ENCODE assay signal across 12 mouse cellular contexts in the genomic region with DNA sequence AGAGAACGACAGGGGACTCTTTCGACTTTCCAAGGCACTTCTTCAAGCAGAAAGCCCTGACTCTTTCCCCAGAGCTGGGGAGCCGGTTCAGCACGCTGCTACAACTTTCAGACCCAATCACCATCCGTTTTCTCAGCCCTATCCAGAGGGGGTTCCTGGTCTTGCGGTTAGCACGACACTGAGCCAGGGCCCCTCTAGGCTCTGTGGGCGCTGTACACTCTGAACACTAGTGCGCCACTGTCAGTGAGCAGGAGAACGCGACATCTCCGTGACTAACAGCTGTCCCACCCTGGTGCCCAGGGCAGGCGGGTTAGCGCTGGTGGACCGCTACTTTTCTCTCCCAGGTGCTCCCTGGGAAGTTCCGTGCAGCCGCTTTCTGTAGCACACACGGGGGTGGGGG. TPM values are rescaled to one million over a fixed set of nuclear protein-coding genes. Genes with fewer than 3 reads are reported as not detected.
DNase-seq lines count a peak whose midpoint lies in the region; ATAC-seq and TF ChIP-seq lines count a peak whose summit lies in the region.
"Had no signal": no experiment of that assay in that cellular context is flagged by ENCODE, and none has a peak within 500 bp of the region (broad histone marks: within the 10 kb centered on the region; RNA-seq: fewer than 3 reads in every experiment).

No protein-coding gene starts in this region.

- no peak for TF ChIP-seq POLR2A in bone marrow macrophage, adult 2 months (IDR thresholded peaks at IDR 0.05; ENCODE audit: borderline replicate concordance, low read depth, low read length)

- ATAC-seq in hindbrain, embryonic 16.5 days = no peak
- no peak for ATAC-seq in limb, embryonic 12.5 days (ENCODE audit: insufficient number of reproducible peaks, insufficient read depth, low FRiP score, low TSS enrichment, low read depth)
- no peak for ATAC-seq in kidney, embryonic 14.5 days (ENCODE audit: low FRiP score, low TSS enrichment)
- ATAC-seq: intestine, embryonic 16.5 days had no signal

- no peak for TF ChIP-seq CTCF in bone marrow macrophage, adult 2 months (IDR thresholded peaks at IDR 0.05; ENCODE audit: low read depth, low read length)

- peaks cover 20% of the 10 kb centered on the region for H3K4me1 ChIP-seq in hindbrain, embryonic 10.5 days (replicated peaks)
- peaks cover 2% of the 10 kb centered on the region for H3K4me1 ChIP-seq in hindbrain, embryonic 16.5 days (ENCODE audit: control insufficient read depth, insufficient read depth, low read depth, low read length)
- 0 out of 2 replicates have a peak, but pooled peaks cover 2% of the 10 kb centered on the region for H3K4me1 ChIP-seq in bone marrow macrophage, adult 2 months (ENCODE audit: control insufficient read depth, insufficient read depth, low read length)
- H3K4me1 ChIP-seq in limb, embryonic 12.5 days (replicated peaks) = peaks cover 16% of the 10 kb centered on the region
- H3K4me1 ChIP-seq in kidney, embryonic 14.5 days (ENCODE audit: control insufficient read depth, insufficient read depth, low read length) = no peaks in the 10 kb centered on the region

- no peak overlapping the region for H3K9ac ChIP-seq in hindbrain, embryonic 16.5 days (ENCODE audit: low read depth, low read length)
- H3K9ac ChIP-seq in limb, embryonic 12.5 days (replicated peaks) = no peak overlapping the region; the same call in 1 of the 2 replicates
- H3K9ac ChIP-seq in kidney, embryonic 14.5 days (ENCODE audit: low read depth, low read length) = no peak overlapping the region

- no peak overlapping the region for H3K4me2 ChIP-seq in hindbrain, embryonic 16.5 days (ENCODE audit: low read length)
- H3K4me2 ChIP-seq in limb, embryonic 12.5 days = peak overlapping the region; percentile 45
- H3K4me2 ChIP-seq in kidney, embryonic 14.5 days (replicated peaks; ENCODE audit: low read depth, low read length) = no peak overlapping the region

- peak; percentile 34 for DNase-seq in embryo, embryonic 11 days
- DNase-seq in embryo, embryonic 10 days (ENCODE audit: low spot score) = no peak
- peak; percentile 19 for DNase-seq in hindbrain, embryonic 10.5 days (ENCODE audit: low spot score)
- no peak for DNase-seq in adrenal gland, postnatal 36 days
- DNase-seq: lung, postnatal 14 days had no signal

- H3K36me3 ChIP-seq in hindbrain, embryonic 10.5 days = no peaks in the 10 kb centered on the region
- H3K36me3 ChIP-seq in hindbrain, embryonic 16.5 days (ENCODE audit: control insufficient read depth, insufficient read depth, low read length) = no peaks in the 10 kb centered on the region
- no peaks in the 10 kb centered on the region for H3K36me3 ChIP-seq in limb, embryonic 12.5 days
- H3K36me3 ChIP-seq in kidney, embryonic 14.5 days (ENCODE audit: control insufficient read depth, insufficient read depth, low read length) = no peaks in the 10 kb centered on the region

- peaks cover 77% of the 10 kb centered on the region for H3K27me3 ChIP-seq in hindbrain, embryonic 10.5 days (ENCODE audit: insufficient read depth, poor library complexity, severe bottlenecking)
- H3K27me3 ChIP-seq in hindbrain, embryonic 16.5 days (replicated peaks; ENCODE audit: control insufficient read depth, insufficient read depth, low read length) = peaks cover 38% of the 10 kb centered on the region
- H3K27me3 ChIP-seq in limb, embryonic 12.5 days = peaks cover 69% of the 10 kb centered on the region
- peaks cover 72% of the 10 kb centered on the region for H3K27me3 ChIP-seq in kidney, embryonic 14.5 days (ENCODE audit: control insufficient read depth, insufficient read depth, low read length)

- H3K9me3 ChIP-seq in hindbrain, embryonic 10.5 days = no peaks in the 10 kb centered on the region
- H3K9me3 ChIP-seq in hindbrain, embryonic 16.5 days (ENCODE audit: control insufficient read depth, low read length) = no peaks in the 10 kb centered on the region
- no peaks in the 10 kb centered on the region for H3K9me3 ChIP-seq in limb, embryonic 12.5 days
- H3K9me3 ChIP-seq in kidney, embryonic 14.5 days (ENCODE audit: control insufficient read depth, low read length) = no peaks in the 10 kb centered on the region

- H3K27ac ChIP-seq in hindbrain, embryonic 10.5 days = no peak overlapping the region
- no peak overlapping the region for H3K27ac ChIP-seq in hindbrain, embryonic 16.5 days (ENCODE audit: low read depth, low read length)
- no peak overlapping the region for H3K27ac ChIP-seq in bone marrow macrophage, adult 2 months (ENCODE audit: insufficient read depth, low read depth, low read length)
- no peak overlapping the region for H3K27ac ChIP-seq in limb, embryonic 12.5 days
- no peak overlapping the region for H3K27ac ChIP-seq in kidney, embryonic 14.5 days (ENCODE audit: low read depth, low read length)

- 2% methylated on average over 18 of the region's 18 CpGs for WGBS in hindbrain, embryonic 10.5 days
- under 1% methylated on average over 17 of the region's 18 CpGs for WGBS in hindbrain, embryonic 16.5 days
- WGBS in limb, embryonic 12.5 days = under 1% methylated on average over 18 of the region's 18 CpGs
- WGBS in kidney, embryonic 14.5 days = 1% methylated on average over 18 of the region's 18 CpGs

- peak overlapping the region; percentile 28 for H3K4me3 ChIP-seq in hindbrain, embryonic 10.5 days
- no peak overlapping the region for H3K4me3 ChIP-seq in hindbrain, embryonic 16.5 days (ENCODE audit: low read length)
- peak overlapping the region; percentile 34 for H3K4me3 ChIP-seq in bone marrow macrophage, adult 2 months (ENCODE audit: insufficient read depth, low read length)
- H3K4me3 ChIP-seq in limb, embryonic 12.5 days (replicated peaks) = peak overlapping the region; percentile 23
- H3K4me3 ChIP-seq in kidney, embryonic 14.5 days (ENCODE audit: low read length) = no peak overlapping the region

RNA-seq across cellular contexts. Expression of gene Dlx2, which starts 5.2 kb away (rescaled TPM):
- polyA plus RNA-seq in hindbrain, embryonic 10.5 days (2016; fragmentation: Nextera tagmentation; extraction: Ambion mirVana) = 7.6 and 7.8 TPM in 2 replicates
- polyA plus RNA-seq in hindbrain, embryonic 16.5 days (2015; fragmentation: Nextera tagmentation; extraction: Ambion mirVana) = 0.20 and 2.0 TPM in 2 replicates
- polyA plus RNA-seq in bone marrow macrophage, adult 2 months (2012; ENCODE audit: insufficient read depth, insufficient read length, missing spikeins) = not detected in 2 replicates
- polyA plus RNA-seq in limb, embryonic 12.5 days (2016; fragmentation: Nextera tagmentation; extraction: Ambion mirVana) = 6.0 and 7.0 TPM in 2 replicates
- under 1 TPM in 1 of 2 experiments, not detected in 1; 0.16 TPM for total RNA-seq in adrenal gland, postnatal 36 days (2021)
- polyA plus RNA-seq in kidney, embryonic 14.5 days (2014; fragmentation: Nextera tagmentation; extraction: Ambion mirVana) = not detected in 2 replicates
- total RNA-seq: gastrocnemius, adult 8-10 months had no signal
- polyA plus RNA-seq: neural tube, embryonic 14.5 days had no signal

RNA-seq across cellular contexts. Expression of gene Dlx1, which starts 23.8 kb away (rescaled TPM):
- polyA plus RNA-seq in hindbrain, embryonic 10.5 days (2016; fragmentation: Nextera tagmentation; extraction: Ambion mirVana) = 6.4 and 9.9 TPM in 2 replicates
- polyA plus RNA-seq in hindbrain, embryonic 16.5 days (2015; fragmentation: Nextera tagmentation; extraction: Ambion mirVana) = 0.09 and 9.5 TPM in 2 replicates
- polyA plus RNA-seq in bone marrow macrophage, adult 2 months (2012; ENCODE audit: insufficient read depth, insufficient read length, missing spikeins) = not detected in 2 replicates
- polyA plus RNA-seq in limb, embryonic 12.5 days (2016; fragmentation: Nextera tagmentation; extraction: Ambion mirVana) = 5.6 and 6.3 TPM in 2 replicates
- under 1 TPM; 0.23 to 0.43 TPM for total RNA-seq in adrenal gland, postnatal 36 days (2021)
- polyA plus RNA-seq in kidney, embryonic 14.5 days (2014; fragmentation: Nextera tagmentation; extraction: Ambion mirVana) = not detected in 2 replicates
- polyA plus RNA-seq: neural tube, embryonic 14.5 days had no signal

Comparison
In these comparisons a context has a peak if more than half of its experiments do, and no peak if none do; other contexts are left out.
1. DNase-seq: peak in embryo, embryonic 11 days (single experiment) and hindbrain, embryonic 10.5 days (single experiment); none in embryo, embryonic 10 days (single experiment) and adrenal gland, postnatal 36 days (0 of 2).
2. H3K4me3 ChIP-seq: peak in hindbrain, embryonic 10.5 days (single experiment), bone marrow macrophage, adult 2 months (single experiment) and limb, embryonic 12.5 days (single experiment); none in hindbrain, embryonic 16.5 days (single experiment) and kidney, embryonic 14.5 days (single experiment).